Comparison of ENCODE assay signal across 15 mouse cellular contexts in genomic region chr3:146260203-146260602, GRCm38 (mm10). TPM values are rescaled to one million over a fixed set of nuclear protein-coding genes. Genes with fewer than 3 reads are reported as not detected.
A peak's percentile ranks its signal among the peaks of the same experiment; 100 is the strongest.
DNase-seq lines count a peak whose midpoint lies in the region; ATAC-seq and TF ChIP-seq lines count a peak whose summit lies in the region.
"Had no signal": no experiment of that assay in that cellular context is flagged by ENCODE, and none has a peak within 500 bp of the region (broad histone marks: within the 10 kb centered on the region; RNA-seq: fewer than 3 reads in every experiment).

No protein-coding gene starts in this region.

- H3K4me1 ChIP-seq in lung, embryonic 16.5 days (replicated peaks; ENCODE audit: control insufficient read depth, insufficient read depth, low read length) = 0 out of 2 replicates have a peak, but pooled peaks cover 5% of the 10 kb centered on the region
- no peaks in the 10 kb centered on the region for H3K4me1 ChIP-seq in stomach, postnatal 0 days (replicated peaks; ENCODE audit: control insufficient read depth, insufficient read depth)
- H3K4me1 ChIP-seq: midbrain, embryonic 15.5 days; neural tube, embryonic 12.5 days; stomach, embryonic 15.5 days had no signal

- TF ChIP-seq CTCF in stomach, postnatal 0 days (IDR thresholded peaks at IDR 0.05; ENCODE audit: low read depth) = no peak

- no peak overlapping the region for H3K4me2 ChIP-seq in lung, embryonic 16.5 days (ENCODE audit: low read depth, low read length)
- no peak overlapping the region for H3K4me2 ChIP-seq in stomach, postnatal 0 days (replicated peaks; ENCODE audit: low read depth)
- H3K4me2 ChIP-seq: midbrain, embryonic 15.5 days; neural tube, embryonic 12.5 days; stomach, embryonic 15.5 days had no signal

- no peak overlapping the region for H3K9ac ChIP-seq in lung, embryonic 16.5 days (ENCODE audit: low read length)
- no peak overlapping the region for H3K9ac ChIP-seq in stomach, postnatal 0 days (ENCODE audit: low read length)
- H3K9ac ChIP-seq: liver, embryonic 14.5 days; midbrain, embryonic 15.5 days; neural tube, embryonic 12.5 days; stomach, embryonic 15.5 days had no signal

- no peaks in the 10 kb centered on the region for H3K27me3 ChIP-seq in lung, embryonic 16.5 days (ENCODE audit: control insufficient read depth, insufficient read depth, low read depth, low read length)
- H3K27me3 ChIP-seq in stomach, postnatal 0 days (ENCODE audit: control insufficient read depth, insufficient read depth, low read length) = no peaks in the 10 kb centered on the region
- H3K27me3 ChIP-seq: midbrain, embryonic 15.5 days; neural tube, embryonic 12.5 days; stomach, embryonic 15.5 days had no signal

- H3K9me3 ChIP-seq in lung, embryonic 16.5 days (ENCODE audit: control insufficient read depth, low read length) = no peaks in the 10 kb centered on the region
- no peaks in the 10 kb centered on the region for H3K9me3 ChIP-seq in stomach, postnatal 0 days (ENCODE audit: control insufficient read depth, low read length)
- H3K9me3 ChIP-seq: midbrain, embryonic 15.5 days; neural tube, embryonic 12.5 days; stomach, embryonic 15.5 days had no signal

- 52% methylated on average over 9 of the region's 9 CpGs for WGBS in lung, embryonic 16.5 days
- WGBS in stomach, postnatal 0 days = 44% methylated on average over 9 of the region's 9 CpGs

- H3K4me3 ChIP-seq in lung, embryonic 16.5 days (ENCODE audit: low read length) = no peak overlapping the region
- no peak overlapping the region for H3K4me3 ChIP-seq in stomach, postnatal 0 days (ENCODE audit: low read depth, low read length)
- H3K4me3 ChIP-seq: midbrain, embryonic 15.5 days; neural tube, embryonic 12.5 days; stomach, embryonic 15.5 days had no signal

- no peak overlapping the region for H3K27ac ChIP-seq in lung, embryonic 16.5 days (ENCODE audit: low read length)
- H3K27ac ChIP-seq in stomach, postnatal 0 days (replicated peaks) = 0 out of 2 replicates have a peak overlapping the region, but pooled peaks have one; percentile 45
- H3K27ac ChIP-seq: liver, embryonic 14.5 days; midbrain, embryonic 15.5 days; neural tube, embryonic 12.5 days; stomach, embryonic 15.5 days had no signal

- ATAC-seq in lung, embryonic 16.5 days (ENCODE audit: low read depth) = peak; percentile 89
- no peak for ATAC-seq in stomach, postnatal 0 days (ENCODE audit: low FRiP score, low TSS enrichment)
- no peak for ATAC-seq in erythroblast, adult 5-6 weeks (replicated peaks; ENCODE audit: low FRiP score, poor library complexity, severe bottlenecking)
- ATAC-seq: midbrain, embryonic 15.5 days had no signal

- H3K36me3 ChIP-seq in lung, embryonic 16.5 days (ENCODE audit: control insufficient read depth, insufficient read depth, low read length) = no peaks in the 10 kb centered on the region
- H3K36me3 ChIP-seq in stomach, postnatal 0 days (ENCODE audit: control insufficient read depth, insufficient read depth, low read length) = no peaks in the 10 kb centered on the region
- H3K36me3 ChIP-seq: midbrain, embryonic 15.5 days; neural tube, embryonic 12.5 days; stomach, embryonic 15.5 days had no signal

- TF ChIP-seq EP300 in stomach, postnatal 0 days (optimal IDR thresholded peaks at IDR 0.05) = no peak

- DNase-seq in adrenal gland, postnatal 14 days = peak; percentile 26
- DNase-seq in adrenal gland, postnatal 25 days = no peak
- peak; percentile 11 for DNase-seq in ovary, postnatal 36 days (ENCODE audit: low spot score)
- no peak for DNase-seq in ovary, postnatal 10 days (ENCODE audit: low spot score)
- no peak for DNase-seq in stomach, postnatal 0 days (ENCODE audit: low spot score)
- no peak for DNase-seq in layer of hippocampus, adult 8-10 months (ENCODE audit: low spot score in 2 of 2)
- DNase-seq: cerebellum, adult 11 months; heart, postnatal 4 days; right cerebral cortex, postnatal 4 days had no signal

RNA-seq across cellular contexts. Expression of gene Lpar3, which starts 39.4 kb away (rescaled TPM):
- total RNA-seq in adrenal gland, postnatal 14 days (2021) = 0.30 and 0.41 TPM in 2 replicates
- 0.38 and 0.39 TPM in 2 replicates for total RNA-seq in adrenal gland, postnatal 25 days (2021)
- polyA plus RNA-seq in lung, embryonic 16.5 days (2015; fragmentation: Nextera tagmentation; extraction: Ambion mirVana) = 2.0 and 2.5 TPM in 2 replicates
- 0.38 and 0.53 TPM in 2 replicates for polyA plus RNA-seq in stomach, postnatal 0 days (2015; fragmentation: Nextera tagmentation; extraction: Ambion mirVana)
- total RNA-seq in layer of hippocampus, adult 8-10 months (2022) = under 1 TPM; 0.16 to 0.55 (median 0.42) TPM
- total RNA-seq in erythroblast, adult 5-6 weeks (2015; ENCODE audit: low replicate concordance) = not detected in 2 replicates
- not detected in 2 replicates for total RNA-seq in erythroblast, adult 5-6 weeks (2017; ENCODE audit: low replicate concordance)

Comparison
In these comparisons a context has a peak if more than half of its experiments do, and no peak if none do; other contexts are left out.
1. DNase-seq: peak in adrenal gland, postnatal 14 days (single experiment) and ovary, postnatal 36 days (single experiment); none in adrenal gland, postnatal 25 days (single experiment), ovary, postnatal 10 days (single experiment), stomach, postnatal 0 days (single experiment) and layer of hippocampus, adult 8-10 months (0 of 2).